Mouse (Mus musculus) ES-Bruce4 (cell line): ENCODE data around the gene Casc3. TPM values are rescaled to one million over a fixed set of nuclear protein-coding genes. Genes with fewer than 3 reads are reported as not detected.

Experiments
- H3K27ac ChIP-seq: 2 replicates; pipeline ENCODE4 v1.5.1; 2012; ENCODE audit warnings: low read length, inconsistent platforms; ENCODE audit not compliant: insufficient read depth
- H3K27me3 ChIP-seq: 2 replicates; pipeline ENCODE4 v1.6.1; 2012; ENCODE audit warnings: mild to moderate bottlenecking, low read length, inconsistent platforms; ENCODE audit not compliant: control insufficient read depth, poor library complexity, insufficient read depth, severe bottlenecking
- H3K36me3 ChIP-seq: 2 replicates; pipeline ENCODE4 v1.6.1; 2012; ENCODE audit warnings: inconsistent platforms, mild to moderate bottlenecking, low read length, moderate library complexity; ENCODE audit not compliant: control insufficient read depth, poor library complexity, insufficient read depth, severe bottlenecking
- H3K4me1 ChIP-seq: one replicate; pipeline ENCODE4 v1.8.1; 2011; ENCODE audit warnings: low read length; ENCODE audit not compliant: control insufficient read depth, insufficient read depth
- H3K4me3 ChIP-seq: 2 replicates; pipeline ENCODE4 v1.5.1; 2011; ENCODE audit warnings: low read depth, mild to moderate bottlenecking, low read length
- H3K9ac ChIP-seq: 2 replicates; pipeline ENCODE4 v1.6.1; 2012; ENCODE audit warnings: low read depth, mild to moderate bottlenecking, inconsistent platforms; ENCODE audit not compliant: poor library complexity, severe bottlenecking
- H3K9me3 ChIP-seq: replicated peaks from 2 replicates; pipeline ENCODE4 v1.6.1; 2012; ENCODE audit warnings: mild to moderate bottlenecking, low read length, inconsistent platforms; ENCODE audit not compliant: control insufficient read depth, poor library complexity, insufficient read depth, severe bottlenecking
- CTCF ChIP-seq: IDR thresholded peaks from one replicate; pipeline ENCODE4 v1.8.1; 2011; ENCODE audit warnings: low read depth, low read length
- EP300 ChIP-seq: IDR thresholded peaks from 2 replicates; pipeline ENCODE4 v1.6.1; 2011; ENCODE audit warnings: low read depth, low read length; ENCODE audit not compliant: insufficient read depth
- POLR2A ChIP-seq: IDR thresholded peaks from one replicate; pipeline ENCODE4 v1.8.1; 2011; ENCODE audit warnings: low read length; ENCODE audit not compliant: insufficient read depth
- polyA plus RNA-seq: library from polyadenylated mRNA; stranded (reverse); fragments of >200 nt; gene quantifications from 2 replicates; pipeline ENCODE4 v1.2.4, GENCODE M21; 2011; ENCODE audit warnings: low read depth; ENCODE audit not compliant: missing spikeins, insufficient read depth, insufficient read length

Gene Casc3
- polyA plus RNA-seq, 1 experiment = 55.0 TPM

- Histone ChIP-seq H3K9me3 (no peaks in the 10 kb centered on the region), H3K27ac (no peak overlapping the region), H3K27me3 (no peaks in the 10 kb centered on the region), H3K4me3 (no peak overlapping the region), H3K4me1 (peaks cover 3% of the 10 kb centered on the region), H3K9ac (no peak overlapping the region), H3K36me3 (no peaks in the 10 kb centered on the region)
- TF ChIP-seq CTCF (no peak), EP300 (no peak), POLR2A (no peak)
Observed at GRCm38 (mm10) chr11:98850100-98851093, 45.7 kb downstream of the Casc3 start.

- no peak for TF ChIP-seq CTCF
- no peak for TF ChIP-seq POLR2A
- no peak for TF ChIP-seq EP300
- Histone ChIP-seq H3K4me3 (no peak overlapping the region), H3K27ac (no peak overlapping the region), H3K9ac (no peak overlapping the region), H3K27me3 (no peaks in the 10 kb centered on the region), H3K36me3 (no peaks in the 10 kb centered on the region), H3K9me3 (no peaks in the 10 kb centered on the region), H3K4me1 (peaks cover 2% of the 10 kb centered on the region)
Observed at GRCm38 (mm10) chr11:98854116-98854515, 49.4 kb downstream of the Casc3 start.

- H3K4me1 ChIP-seq = peaks cover 2% of the 10 kb centered on the region
- H3K9me3 ChIP-seq = no peaks in the 10 kb centered on the region
- TF ChIP-seq CTCF (no peak), POLR2A (no peak), EP300 (no peak)
- H3K27me3 ChIP-seq = no peaks in the 10 kb centered on the region
- no peaks in the 10 kb centered on the region for H3K36me3 ChIP-seq
- H3K27ac ChIP-seq = no peak overlapping the region
- no peak overlapping the region for H3K9ac ChIP-seq
- H3K4me3 ChIP-seq = no peak overlapping the region
Observed at GRCm38 (mm10) chr11:98854659-98855058, 50.0 kb downstream of the Casc3 start.

- Histone ChIP-seq H3K27ac (peak overlapping the region; percentile 21; the same call in 1 of the 2 replicates), H3K9ac (peak overlapping the region; percentile 16), H3K27me3 (no peaks in the 10 kb centered on the region), H3K4me3 (peak overlapping the region; percentile 22; the same call in 1 of the 2 replicates), H3K4me1 (peaks cover 2% of the 10 kb centered on the region), H3K36me3 (no peaks in the 10 kb centered on the region), H3K9me3 (no peaks in the 10 kb centered on the region)
- TF ChIP-seq EP300 = no peak
- TF ChIP-seq CTCF = peak; percentile 66
Observed at GRCm38 (mm10) chr11:98858759-98859731, 54.3 kb downstream of the Casc3 start.

- peaks cover 2% of the 10 kb centered on the region for H3K4me1 ChIP-seq
- H3K27ac ChIP-seq = peak within 1 kb of the TSS; percentile 82
- peak within 1 kb of the TSS; percentile 68 for H3K4me3 ChIP-seq
- no peaks in the 10 kb centered on the region for H3K27me3 ChIP-seq
- TF ChIP-seq CTCF (peak; percentile 46), EP300 (no peak), POLR2A (peak; percentile 58)
- H3K9ac ChIP-seq = peak within 1 kb of the TSS; percentile 75
- H3K9me3 ChIP-seq = no peaks in the 10 kb centered on the region
- H3K36me3 ChIP-seq = peaks cover 5% of the 10 kb centered on the region
Observed at GRCm38 (mm10) chr11:98863028-98863750, 58.5 kb downstream of the Casc3 start, which contains the start of gene Wipf2. Wipf2 (plus strand) TSS chr11:98863638.
